Mouse (Mus musculus): ENCODE results near the gene Etv1. TPM values are rescaled to one million over a fixed set of nuclear protein-coding genes. Genes with fewer than 3 reads are reported as not detected.

Etv1 gene
- polyA plus RNA-seq, 1 experiment from 2014 or later, result 28.1 TPM

DNA sequence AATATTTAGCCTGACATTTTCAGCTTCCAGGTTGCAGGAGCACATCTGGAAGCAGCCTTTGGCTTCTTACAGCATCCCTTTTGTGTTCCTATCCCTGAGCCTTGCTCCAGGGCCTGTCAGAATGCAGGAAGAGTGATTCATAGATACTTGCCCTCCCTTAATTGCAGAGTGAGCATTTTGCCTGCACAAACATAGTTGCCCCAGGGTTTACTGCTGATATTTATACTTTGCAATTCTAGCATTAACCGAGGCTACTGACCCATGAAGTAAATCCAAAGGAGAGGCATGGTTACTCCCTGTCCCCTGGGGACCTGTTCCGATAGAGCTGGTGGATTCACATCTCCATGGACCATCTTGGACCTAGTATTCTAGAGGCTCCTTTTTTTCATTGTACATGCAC, 14.5 kb downstream of the Etv1 start:
- H3K27ac ChIP-seq (ENCODE audit: low read depth, low read length), result no peak overlapping the region
- 0 out of 2 replicates have a peak, but pooled peaks cover 1% of the 10 kb centered on the region for H3K4me1 ChIP-seq (ENCODE audit: control insufficient read depth, insufficient read depth, low read length)
- H3K4me3 ChIP-seq (ENCODE audit: low read depth, low read length), result no peak overlapping the region
- no peaks in the 10 kb centered on the region for H3K36me3 ChIP-seq (ENCODE audit: control insufficient read depth, insufficient read depth, low read length)
- 58% methylated on average over 2 of the region's 2 CpGs for WGBS
- H3K9me3 ChIP-seq (replicated peaks; ENCODE audit: control insufficient read depth, low read length), result no peaks in the 10 kb centered on the region
- no peak overlapping the region for H3K9ac ChIP-seq (ENCODE audit: low read length)
- ATAC-seq, result no peak
- no peak for DNase-seq (ENCODE audit: low spot score)
- no peak overlapping the region for H3K4me2 ChIP-seq (ENCODE audit: low read length)
- H3K27me3 ChIP-seq (replicated peaks; ENCODE audit: control insufficient read depth, insufficient read depth, low read length), result no peaks in the 10 kb centered on the region

DNA sequence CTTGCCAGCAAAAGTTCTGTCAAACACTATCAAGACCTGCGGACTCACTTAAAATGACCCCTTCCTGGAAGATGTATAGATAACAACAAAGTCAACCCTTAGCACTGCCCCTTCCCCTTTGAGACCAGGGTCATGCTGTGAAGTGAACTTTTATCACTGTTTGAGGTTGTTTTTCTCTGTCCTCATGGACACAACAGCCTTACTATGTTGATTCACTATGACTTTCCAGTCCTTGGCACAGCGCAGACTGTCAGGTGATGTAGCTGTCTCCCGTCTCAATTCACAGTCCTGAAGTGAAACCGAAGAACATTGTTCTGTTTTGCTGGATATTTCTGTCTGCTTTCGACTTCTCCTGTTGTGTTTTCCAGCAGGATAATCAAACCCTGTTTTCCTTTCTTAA, 27.9 kb downstream of the Etv1 start:
- no peaks in the 10 kb centered on the region for H3K27me3 ChIP-seq (replicated peaks; ENCODE audit: control insufficient read depth, insufficient read depth, low read length)

DNA sequence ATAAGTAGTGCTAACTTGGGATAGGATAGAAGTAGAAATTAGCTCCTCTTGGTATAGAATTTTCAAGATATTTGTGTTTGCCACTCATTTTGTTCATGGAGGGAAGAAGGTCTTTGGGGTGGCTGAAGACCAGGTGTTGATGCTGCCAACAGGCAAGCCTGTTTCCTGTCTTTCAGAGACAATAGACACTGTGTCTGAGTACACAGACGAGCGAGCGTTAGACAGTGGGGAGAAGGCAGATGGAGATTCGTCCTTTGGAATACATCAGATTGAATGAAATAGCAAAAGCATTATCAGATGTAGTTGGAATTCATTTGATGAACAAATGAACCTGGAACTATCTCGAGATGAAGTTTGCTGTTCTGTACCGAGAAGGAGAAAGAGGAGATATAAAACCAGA, 33.2 kb downstream of the Etv1 start:
- no peak for DNase-seq (ENCODE audit: low spot score)
- H3K27ac ChIP-seq (ENCODE audit: low read depth, low read length), result no peak overlapping the region
- 78% methylated on average over 6 of the region's 6 CpGs for WGBS
- H3K4me3 ChIP-seq (ENCODE audit: low read depth, low read length), result no peak overlapping the region
- H3K36me3 ChIP-seq (ENCODE audit: control insufficient read depth, insufficient read depth, low read length), result no peaks in the 10 kb centered on the region
- H3K27me3 ChIP-seq (replicated peaks; ENCODE audit: control insufficient read depth, insufficient read depth, low read length), result no peaks in the 10 kb centered on the region
- H3K9me3 ChIP-seq (replicated peaks; ENCODE audit: control insufficient read depth, low read length), result no peaks in the 10 kb centered on the region
- H3K4me2 ChIP-seq (ENCODE audit: low read length), result no peak overlapping the region
- H3K9ac ChIP-seq (ENCODE audit: low read length), result no peak overlapping the region
- ATAC-seq, result no peak
- peaks cover 8% of the 10 kb centered on the region; the same call in 1 of the 2 replicates for H3K4me1 ChIP-seq (ENCODE audit: control insufficient read depth, insufficient read depth, low read length)

More for the DNA sequence above, 27.9 kb downstream of the Etv1 start:
- DNase-seq (ENCODE audit: low spot score), result no peak
- H3K4me3 ChIP-seq (ENCODE audit: low read depth, low read length), result no peak overlapping the region
- WGBS, result 81% methylated on average over 5 of the region's 5 CpGs
- no peaks in the 10 kb centered on the region for H3K9me3 ChIP-seq (replicated peaks; ENCODE audit: control insufficient read depth, low read length)
- H3K9ac ChIP-seq (ENCODE audit: low read length), result no peak overlapping the region
- no peak overlapping the region for H3K27ac ChIP-seq (ENCODE audit: low read depth, low read length)
- H3K4me2 ChIP-seq (ENCODE audit: low read length), result no peak overlapping the region
- H3K36me3 ChIP-seq (ENCODE audit: control insufficient read depth, insufficient read depth, low read length), result no peaks in the 10 kb centered on the region
- no peaks in the 10 kb centered on the region for H3K4me1 ChIP-seq (ENCODE audit: control insufficient read depth, insufficient read depth, low read length)
- ATAC-seq, result no peak

DNA sequence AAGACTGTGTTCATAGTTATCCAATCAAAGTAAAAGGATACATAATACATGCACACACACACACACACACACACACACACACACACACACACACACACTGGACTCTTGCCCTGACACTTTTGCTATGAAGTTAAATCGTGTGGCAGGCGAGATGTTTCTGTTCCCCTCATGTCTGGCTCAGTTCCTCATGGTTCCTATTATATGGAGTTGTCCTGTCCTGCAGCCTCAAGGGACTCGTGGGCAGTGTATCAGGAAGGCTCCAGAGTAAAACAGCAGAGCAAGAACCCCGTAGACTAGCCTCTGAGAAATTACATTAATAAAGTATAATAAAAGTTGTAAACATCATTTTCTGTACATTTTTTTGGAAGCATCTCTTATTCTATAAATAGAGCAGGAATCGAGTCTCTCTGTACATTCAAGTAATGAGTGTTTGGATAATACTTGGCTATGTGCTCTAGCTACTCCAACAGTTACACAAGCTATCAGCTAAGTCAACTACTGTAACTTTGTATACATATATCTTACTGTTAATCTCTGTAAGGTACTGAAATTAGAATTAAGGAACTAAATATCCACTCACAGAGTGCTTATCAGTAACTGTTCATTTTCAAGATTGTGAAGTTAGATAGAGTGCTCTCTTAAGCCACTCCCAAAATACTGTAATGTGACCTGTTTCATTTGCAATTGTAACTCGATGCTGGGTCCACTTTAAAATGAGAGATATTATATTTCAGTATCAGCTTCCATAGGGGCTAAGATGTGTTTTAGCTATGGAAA, 35.0 kb downstream of the Etv1 start:
- no peaks in the 10 kb centered on the region for H3K9me3 ChIP-seq (replicated peaks; ENCODE audit: control insufficient read depth, low read length)
- H3K4me1 ChIP-seq (ENCODE audit: control insufficient read depth, insufficient read depth, low read length), result peaks cover 8% of the 10 kb centered on the region; the same call in 1 of the 2 replicates
- H3K4me2 ChIP-seq (ENCODE audit: low read length), result no peak overlapping the region
- no peak for DNase-seq (ENCODE audit: low spot score)
- WGBS, result 84% methylated on average over 6 of the region's 6 CpGs
- no peak overlapping the region for H3K9ac ChIP-seq (ENCODE audit: low read length)
- ATAC-seq, result no peak
- H3K27me3 ChIP-seq (replicated peaks; ENCODE audit: control insufficient read depth, insufficient read depth, low read length), result no peaks in the 10 kb centered on the region
- no peak overlapping the region for H3K27ac ChIP-seq (ENCODE audit: low read depth, low read length)
- H3K4me3 ChIP-seq (ENCODE audit: low read depth, low read length), result no peak overlapping the region
- H3K36me3 ChIP-seq (ENCODE audit: control insufficient read depth, insufficient read depth, low read length), result no peaks in the 10 kb centered on the region

DNA sequence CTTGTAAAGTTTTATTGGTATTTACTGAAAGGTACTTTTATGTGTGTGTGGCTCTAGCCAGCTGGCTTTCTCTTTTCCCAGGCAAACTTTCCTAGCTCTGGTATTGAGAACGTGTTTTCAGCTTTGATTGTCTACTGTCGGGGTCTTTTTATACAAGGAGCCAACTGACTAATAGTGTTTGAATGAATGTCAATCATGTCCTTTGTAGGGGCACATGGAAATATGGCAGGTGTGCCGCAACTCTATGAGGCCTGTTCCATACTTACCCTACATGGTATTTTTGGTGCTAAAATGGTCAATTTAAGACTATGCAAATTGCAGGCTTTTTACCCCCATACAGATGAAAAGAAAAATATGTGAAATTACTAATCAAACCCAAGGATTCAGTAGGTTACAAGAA, 37.1 kb downstream of the Etv1 start:
- 10% methylated on average over 3 of the region's 3 CpGs for WGBS
- Histone ChIP-seq H3K27ac (ENCODE audit: low read depth, low read length) (no peak overlapping the region), H3K36me3 (ENCODE audit: control insufficient read depth, insufficient read depth, low read length) (no peaks in the 10 kb centered on the region), H3K27me3 (replicated peaks; ENCODE audit: control insufficient read depth, insufficient read depth, low read length) (no peaks in the 10 kb centered on the region), H3K4me1 (ENCODE audit: control insufficient read depth, insufficient read depth, low read length) (peaks cover 8% of the 10 kb centered on the region; the same call in 1 of the 2 replicates), H3K9me3 (replicated peaks; ENCODE audit: control insufficient read depth, low read length) (no peaks in the 10 kb centered on the region), H3K9ac (ENCODE audit: low read length) (no peak overlapping the region), H3K4me2 (ENCODE audit: low read length) (no peak overlapping the region), H3K4me3 (ENCODE audit: low read depth, low read length) (no peak overlapping the region)
- peak; percentile 40; the same call in 1 of the 2 replicates for ATAC-seq
- DNase-seq (ENCODE audit: low spot score), result peak; percentile 20

DNA sequence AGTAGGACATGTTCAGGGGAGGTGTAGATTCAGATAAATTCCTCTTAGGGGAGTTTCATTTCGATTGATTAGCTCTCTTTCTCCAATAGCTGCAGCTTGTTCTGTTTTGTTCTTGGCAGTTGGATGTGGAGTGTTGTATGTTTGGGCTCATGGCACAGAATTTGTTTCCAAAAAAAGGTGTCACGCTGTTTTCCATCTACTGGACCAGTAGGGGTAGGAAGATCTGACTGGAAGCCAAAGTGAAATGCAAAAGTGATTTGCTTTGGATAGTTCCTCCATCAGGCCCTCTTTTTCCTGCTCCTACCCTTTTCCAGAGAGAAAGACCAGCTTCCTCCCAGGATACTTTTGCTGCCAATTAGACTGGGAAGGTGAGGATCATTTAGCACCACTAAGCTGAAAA, 39.1 kb downstream of the Etv1 start:
- Histone ChIP-seq H3K9ac (ENCODE audit: low read length) (no peak overlapping the region), H3K4me2 (ENCODE audit: low read length) (no peak overlapping the region), H3K27me3 (replicated peaks; ENCODE audit: control insufficient read depth, insufficient read depth, low read length) (no peaks in the 10 kb centered on the region), H3K9me3 (replicated peaks; ENCODE audit: control insufficient read depth, low read length) (no peaks in the 10 kb centered on the region), H3K4me3 (ENCODE audit: low read depth, low read length) (no peak overlapping the region), H3K27ac (ENCODE audit: low read depth, low read length) (no peak overlapping the region), H3K4me1 (ENCODE audit: control insufficient read depth, insufficient read depth, low read length) (peaks cover 8% of the 10 kb centered on the region; the same call in 1 of the 2 replicates), H3K36me3 (ENCODE audit: control insufficient read depth, insufficient read depth, low read length) (no peaks in the 10 kb centered on the region)
- ATAC-seq, result no peak
- no peak for DNase-seq (ENCODE audit: low spot score)
- WGBS, result 92% methylated on average over 2 of the region's 2 CpGs

DNA sequence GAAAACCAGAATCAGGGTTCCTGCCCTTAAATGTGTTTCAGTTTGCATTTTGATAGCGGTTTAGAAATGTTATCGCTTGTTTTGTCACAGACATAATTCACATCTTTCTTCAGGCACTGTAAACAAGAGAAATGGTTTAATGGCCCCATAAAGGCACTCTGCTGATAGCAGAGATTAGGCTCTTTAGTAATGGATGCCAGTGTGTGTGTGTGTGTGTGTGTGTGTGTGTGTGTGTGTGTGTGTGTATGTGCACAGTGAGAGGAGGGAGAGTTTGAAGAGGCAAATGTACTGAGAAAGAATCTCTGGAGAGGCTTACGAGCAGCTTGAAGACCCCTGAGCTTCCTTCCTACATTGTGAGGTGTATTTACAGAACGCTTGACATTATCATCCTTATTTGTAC, 41.5 kb downstream of the Etv1 start:
- DNase-seq (ENCODE audit: low spot score) (no peak), ATAC-seq (no peak)
- Histone ChIP-seq H3K4me3 (ENCODE audit: low read depth, low read length) (no peak overlapping the region), H3K27me3 (replicated peaks; ENCODE audit: control insufficient read depth, insufficient read depth, low read length) (no peaks in the 10 kb centered on the region), H3K9ac (ENCODE audit: low read length) (no peak overlapping the region), H3K9me3 (replicated peaks; ENCODE audit: control insufficient read depth, low read length) (no peaks in the 10 kb centered on the region), H3K4me1 (ENCODE audit: control insufficient read depth, insufficient read depth, low read length) (peaks cover 6% of the 10 kb centered on the region; the same call in 1 of the 2 replicates), H3K4me2 (ENCODE audit: low read length) (no peak overlapping the region), H3K27ac (ENCODE audit: low read depth, low read length) (no peak overlapping the region), H3K36me3 (ENCODE audit: control insufficient read depth, insufficient read depth, low read length) (no peaks in the 10 kb centered on the region)
- 91% methylated on average over 4 of the region's 4 CpGs for WGBS

DNA sequence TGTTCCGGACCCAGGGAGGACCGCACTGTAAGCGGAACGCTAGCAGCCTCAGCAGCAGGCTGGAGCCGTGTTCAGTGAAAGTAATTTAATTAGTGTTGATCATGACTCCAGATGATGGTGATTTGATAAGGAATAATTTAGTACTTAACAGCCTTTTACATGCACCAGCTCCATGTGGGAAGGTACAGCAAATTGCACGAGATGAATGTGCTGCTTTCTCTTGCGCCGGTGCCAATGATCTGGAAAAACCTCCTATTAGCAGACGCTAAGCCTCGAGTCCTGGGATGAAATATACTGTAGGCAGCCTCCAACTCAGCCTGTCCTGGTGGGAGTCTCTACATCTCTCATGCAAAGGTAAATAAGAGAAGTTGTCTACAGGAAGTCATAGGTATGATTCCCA, 45.2 kb downstream of the Etv1 start:
- peak; percentile 23 for DNase-seq (ENCODE audit: low spot score)
- no peaks in the 10 kb centered on the region for H3K27me3 ChIP-seq (replicated peaks; ENCODE audit: control insufficient read depth, insufficient read depth, low read length)
- H3K36me3 ChIP-seq (ENCODE audit: control insufficient read depth, insufficient read depth, low read length), result no peaks in the 10 kb centered on the region
- WGBS, result 61% methylated on average over 10 of the region's 10 CpGs
- no peaks in the 10 kb centered on the region for H3K4me1 ChIP-seq (ENCODE audit: control insufficient read depth, insufficient read depth, low read length)
- no peak for ATAC-seq
- no peak overlapping the region for H3K4me3 ChIP-seq (ENCODE audit: low read depth, low read length)
- no peaks in the 10 kb centered on the region for H3K9me3 ChIP-seq (replicated peaks; ENCODE audit: control insufficient read depth, low read length)
- H3K27ac ChIP-seq (ENCODE audit: low read depth, low read length), result no peak overlapping the region
- no peak overlapping the region for H3K9ac ChIP-seq (ENCODE audit: low read length)
- H3K4me2 ChIP-seq (ENCODE audit: low read length), result no peak overlapping the region

DNA sequence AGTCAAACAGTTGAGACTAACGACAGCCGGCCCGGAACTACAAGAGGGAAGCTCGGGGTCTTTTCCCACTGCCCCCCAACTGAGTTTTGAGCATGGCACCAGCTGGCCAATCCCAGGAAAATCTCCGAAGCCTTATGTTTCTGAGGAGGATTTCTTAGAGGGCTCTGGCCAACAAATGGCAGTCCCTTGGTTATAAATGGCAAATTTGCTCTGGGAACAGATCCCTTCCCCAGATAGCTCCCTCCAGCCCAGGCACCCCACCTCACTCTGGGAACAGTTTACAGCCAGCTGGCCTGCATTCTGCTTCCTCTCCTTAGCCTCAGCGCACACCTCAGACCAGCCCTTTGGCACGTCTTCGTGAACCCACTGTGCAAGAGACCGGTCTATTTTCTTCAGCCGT, 53.8 kb downstream of the Etv1 start:
- 93% methylated on average over 10 of the region's 10 CpGs for WGBS
- no peak for DNase-seq (ENCODE audit: low spot score)

More for the DNA sequence above, 53.8 kb downstream of the Etv1 start:
- no peaks in the 10 kb centered on the region for H3K36me3 ChIP-seq (ENCODE audit: control insufficient read depth, insufficient read depth, low read length)
- H3K4me3 ChIP-seq (ENCODE audit: low read depth, low read length), result no peak overlapping the region
- no peaks in the 10 kb centered on the region for H3K27me3 ChIP-seq (replicated peaks; ENCODE audit: control insufficient read depth, insufficient read depth, low read length)
- no peak overlapping the region for H3K27ac ChIP-seq (ENCODE audit: low read depth, low read length)
- H3K9ac ChIP-seq (ENCODE audit: low read length), result no peak overlapping the region
- H3K4me2 ChIP-seq (ENCODE audit: low read length), result no peak overlapping the region
- ATAC-seq, result no peak
- no peaks in the 10 kb centered on the region for H3K9me3 ChIP-seq (replicated peaks; ENCODE audit: control insufficient read depth, low read length)
- no peaks in the 10 kb centered on the region; the same call in 1 of the 2 replicates for H3K4me1 ChIP-seq (ENCODE audit: control insufficient read depth, insufficient read depth, low read length)
